Mouse (Mus musculus) midbrain, embryonic 11.5 days (tissue): ENCODE results near the gene Dtd1. TPM values are rescaled to one million over a fixed set of nuclear protein-coding genes. Genes with fewer than 3 reads are reported as not detected.

ENCODE experiments used
- ATAC-seq: fragments of 200-750 bp; cut with Nextera tagmentation; 2 replicates; pipeline ENCODE4 v1.8.0; 2017; ENCODE audit warnings: moderate TSS enrichment, moderate library complexity; ENCODE audit not compliant: low FRiP score
- DNase-seq: peaks from one replicate; pipeline ENCODE4 v3.0.0; 2015; ENCODE audit warnings: low spot score; ENCODE audit errors: missing footprints
- H3K27ac ChIP-seq: fragments of 300-500 bp; sonication (generic); 2 replicates; pipeline ENCODE4 v1.5.1; 2014; ENCODE audit warnings: low read depth, low read length
- H3K27me3 ChIP-seq: fragments of 300-500 bp; sonication (generic); 2 replicates; pipeline ENCODE4 v1.6.1; 2014; ENCODE audit warnings: mild to moderate bottlenecking, low read length, moderate library complexity, mixed read lengths; ENCODE audit not compliant: control insufficient read depth, insufficient read depth
- H3K36me3 ChIP-seq: fragments of 300-500 bp; sonication (generic); 2 replicates; pipeline ENCODE4 v1.6.1; 2014; ENCODE audit warnings: mild to moderate bottlenecking, low read length, moderate library complexity, mixed read lengths; ENCODE audit not compliant: control insufficient read depth, insufficient read depth
- H3K4me1 ChIP-seq: fragments of 300-500 bp; sonication (generic); 2 replicates; pipeline ENCODE4 v1.6.1; 2014; ENCODE audit warnings: low read length; ENCODE audit not compliant: control insufficient read depth, insufficient read depth
- H3K4me2 ChIP-seq: fragments of 300-500 bp; sonication (generic); 2 replicates; pipeline ENCODE4 v1.6.1; 2014; ENCODE audit warnings: mild to moderate bottlenecking, moderate library complexity
- H3K4me3 ChIP-seq: fragments of 300-500 bp; sonication (generic); 2 replicates; pipeline ENCODE4 v1.5.1; 2014; ENCODE audit warnings: low read depth, low read length
- H3K9ac ChIP-seq: fragments of 300-500 bp; sonication (generic); 2 replicates; pipeline ENCODE4 v1.6.1; 2014; ENCODE audit warnings: low read length
- H3K9me3 ChIP-seq: fragments of 300-500 bp; sonication (generic); 2 replicates; pipeline ENCODE4 v1.6.1; 2016; ENCODE audit warnings: low read length; ENCODE audit not compliant: control insufficient read depth
- WGBS: fragments of 180-500 bp; shearing (Covaris S2); extraction: QIAGEN DNeasy Blood & Tissue Kit; methylation state at CpG from one replicate; pipeline ENCODE4 v1.1.7; 2014; 5-methylcytosine and 5-hydroxymethylcytosine counted together
- polyA plus RNA-seq: library from polyadenylated mRNA; unstranded; fragments of >200 nt; fragmentation: Nextera tagmentation; extraction: Ambion mirVana; gene quantifications from 2 replicates; pipeline ENCODE4 v1.2.1, GENCODE M21; 2014

The Dtd1 gene
- polyA plus RNA-seq, 1 experiment from 2014 or later, result 36.4 TPM

GRCm38 (mm10) chr2:144763706-144764105 is 164.0 kb downstream of the Dtd1 start:
- Histone ChIP-seq H3K36me3 (no peaks in the 10 kb centered on the region), H3K27ac (peak overlapping the region; percentile 51), H3K4me3 (no peak overlapping the region), H3K9ac (no peak overlapping the region), H3K4me1 (peaks cover 5% of the 10 kb centered on the region), H3K4me2 (no peak overlapping the region), H3K27me3 (no peaks in the 10 kb centered on the region), H3K9me3 (peaks cover 5% of the 10 kb centered on the region; the same call in 1 of the 2 replicates)
- DNase-seq (peak; percentile 87), ATAC-seq (no peak)
- WGBS, result 74% methylated on average over 9 of the region's 9 CpGs

GRCm38 (mm10) chr2:144764116-144764788 is 164.6 kb downstream of the Dtd1 start:
- Histone ChIP-seq H3K4me2 (no peak overlapping the region), H3K4me1 (peaks cover 5% of the 10 kb centered on the region), H3K9ac (no peak overlapping the region), H3K36me3 (no peaks in the 10 kb centered on the region), H3K9me3 (peaks cover 5% of the 10 kb centered on the region; the same call in 1 of the 2 replicates), H3K27me3 (no peaks in the 10 kb centered on the region), H3K27ac (peak overlapping the region; percentile 51; the same call in 1 of the 2 replicates), H3K4me3 (no peak overlapping the region)
- WGBS, result 29% methylated on average over 7 of the region's 7 CpGs
- ATAC-seq (peak; percentile 95), DNase-seq (peak; percentile 88)

GRCm38 (mm10) chr2:144765219-144765618 is 165.5 kb downstream of the Dtd1 start:
- no peak overlapping the region for H3K27ac ChIP-seq
- ATAC-seq (no peak), DNase-seq (no peak)
- no peak overlapping the region for H3K9ac ChIP-seq
- H3K4me3 ChIP-seq, result no peak overlapping the region
- H3K4me2 ChIP-seq, result no peak overlapping the region
- H3K9me3 ChIP-seq, result peaks cover 5% of the 10 kb centered on the region; the same call in 1 of the 2 replicates
- H3K27me3 ChIP-seq, result no peaks in the 10 kb centered on the region
- 92% methylated on average over 5 of the region's 5 CpGs for WGBS
- H3K4me1 ChIP-seq, result peaks cover 5% of the 10 kb centered on the region
- no peaks in the 10 kb centered on the region for H3K36me3 ChIP-seq

GRCm38 (mm10) chr2:144768375-144769117 is 168.8 kb downstream of the Dtd1 start:
- Histone ChIP-seq H3K27ac (no peak overlapping the region), H3K4me1 (peaks cover 5% of the 10 kb centered on the region), H3K27me3 (no peaks in the 10 kb centered on the region), H3K9ac (no peak overlapping the region), H3K4me3 (no peak overlapping the region), H3K36me3 (no peaks in the 10 kb centered on the region), H3K4me2 (no peak overlapping the region), H3K9me3 (peaks cover 5% of the 10 kb centered on the region; the same call in 1 of the 2 replicates)
- ATAC-seq (no peak), DNase-seq (no peak)
- WGBS, result 78% methylated on average over 3 of the region's 3 CpGs

GRCm38 (mm10) chr2:144769118-144769496 is 169.4 kb downstream of the Dtd1 start:
- DNase-seq (no peak), ATAC-seq (peak; percentile 34; the same call in 1 of the 2 replicates)
- Histone ChIP-seq H3K9ac (no peak overlapping the region), H3K4me3 (no peak overlapping the region), H3K27me3 (no peaks in the 10 kb centered on the region), H3K9me3 (peaks cover 5% of the 10 kb centered on the region; the same call in 1 of the 2 replicates), H3K27ac (no peak overlapping the region), H3K4me2 (no peak overlapping the region), H3K36me3 (no peaks in the 10 kb centered on the region), H3K4me1 (no peaks in the 10 kb centered on the region; the same call in 1 of the 2 replicates)
- WGBS, result 79% methylated on average over 2 of the region's 2 CpGs

- no peaks in the 10 kb centered on the region for H3K4me1 ChIP-seq
- H3K27me3 ChIP-seq, result no peaks in the 10 kb centered on the region
- ATAC-seq (peak; percentile 36), DNase-seq (no peak)
- no peak overlapping the region for H3K9ac ChIP-seq
- 68% methylated on average over 3 of the region's 3 CpGs for WGBS
- H3K9me3 ChIP-seq, result peaks cover 5% of the 10 kb centered on the region; the same call in 1 of the 2 replicates
- H3K36me3 ChIP-seq, result no peaks in the 10 kb centered on the region
- H3K4me3 ChIP-seq, result no peak overlapping the region
- H3K4me2 ChIP-seq, result no peak overlapping the region
- no peak overlapping the region for H3K27ac ChIP-seq
Observed at GRCm38 (mm10) chr2:144769556-144769955, 169.9 kb downstream of the Dtd1 start.

GRCm38 (mm10) chr2:144770452-144770941 is 170.8 kb downstream of the Dtd1 start:
- no peaks in the 10 kb centered on the region for H3K36me3 ChIP-seq
- H3K9ac ChIP-seq, result no peak overlapping the region
- ATAC-seq, result no peak
- peaks cover 5% of the 10 kb centered on the region; the same call in 1 of the 2 replicates for H3K9me3 ChIP-seq
- H3K27ac ChIP-seq, result no peak overlapping the region
- no peak overlapping the region for H3K4me2 ChIP-seq
- DNase-seq, result no peak
- H3K27me3 ChIP-seq, result no peaks in the 10 kb centered on the region
- 77% methylated on average over 7 of the region's 7 CpGs for WGBS
- H3K4me3 ChIP-seq, result no peak overlapping the region
- H3K4me1 ChIP-seq, result no peaks in the 10 kb centered on the region

GRCm38 (mm10) chr2:144771841-144772240 is 172.1 kb downstream of the Dtd1 start:
- Histone ChIP-seq H3K4me1 (no peaks in the 10 kb centered on the region), H3K4me2 (no peak overlapping the region), H3K27ac (no peak overlapping the region), H3K4me3 (no peak overlapping the region), H3K27me3 (no peaks in the 10 kb centered on the region), H3K36me3 (no peaks in the 10 kb centered on the region), H3K9ac (no peak overlapping the region), H3K9me3 (no peaks in the 10 kb centered on the region)
- DNase-seq, result no peak
- WGBS, result 91% methylated on average over 4 of the region's 4 CpGs
- ATAC-seq, result no peak

GRCm38 (mm10) chr2:144774636-144775160 is 175.0 kb downstream of the Dtd1 start:
- no peak overlapping the region for H3K27ac ChIP-seq

More at GRCm38 (mm10) chr2:144774636-144775160, 175.0 kb downstream of the Dtd1 start:
- H3K9me3 ChIP-seq, result no peaks in the 10 kb centered on the region
- H3K9ac ChIP-seq, result no peak overlapping the region
- WGBS, result 84% methylated on average over 8 of the region's 8 CpGs
- ATAC-seq, result no peak
- no peaks in the 10 kb centered on the region for H3K36me3 ChIP-seq
- no peak overlapping the region for H3K4me3 ChIP-seq
- no peaks in the 10 kb centered on the region for H3K4me1 ChIP-seq
- H3K27me3 ChIP-seq, result no peaks in the 10 kb centered on the region
- no peak overlapping the region for H3K4me2 ChIP-seq
- peak; percentile 76 for DNase-seq
